Mouse (Mus musculus) layer of hippocampus, adult 8-10 months (tissue): ENCODE results near the gene Jazf1. TPM values are rescaled to one million over a fixed set of nuclear protein-coding genes. Genes with fewer than 3 reads are reported as not detected.
A peak's percentile ranks its signal among the peaks of the same experiment; 100 is the strongest.

Experiments
- DNase-seq, 2 experiments: peaks; one replicate each; pipeline ENCODE4 v3.0.0; 2022; ENCODE audit warnings: low spot score in 2 of 2
- total RNA-seq, 4 experiments: library from RNA; stranded (reverse); gene quantifications; 2 replicates each; pipeline ENCODE4 v1.2.4; 2022

Gene Jazf1
- total RNA-seq, 4 experiments from 2014 or later, result 25.0 to 30.9 (median 28.5) TPM

DNA sequence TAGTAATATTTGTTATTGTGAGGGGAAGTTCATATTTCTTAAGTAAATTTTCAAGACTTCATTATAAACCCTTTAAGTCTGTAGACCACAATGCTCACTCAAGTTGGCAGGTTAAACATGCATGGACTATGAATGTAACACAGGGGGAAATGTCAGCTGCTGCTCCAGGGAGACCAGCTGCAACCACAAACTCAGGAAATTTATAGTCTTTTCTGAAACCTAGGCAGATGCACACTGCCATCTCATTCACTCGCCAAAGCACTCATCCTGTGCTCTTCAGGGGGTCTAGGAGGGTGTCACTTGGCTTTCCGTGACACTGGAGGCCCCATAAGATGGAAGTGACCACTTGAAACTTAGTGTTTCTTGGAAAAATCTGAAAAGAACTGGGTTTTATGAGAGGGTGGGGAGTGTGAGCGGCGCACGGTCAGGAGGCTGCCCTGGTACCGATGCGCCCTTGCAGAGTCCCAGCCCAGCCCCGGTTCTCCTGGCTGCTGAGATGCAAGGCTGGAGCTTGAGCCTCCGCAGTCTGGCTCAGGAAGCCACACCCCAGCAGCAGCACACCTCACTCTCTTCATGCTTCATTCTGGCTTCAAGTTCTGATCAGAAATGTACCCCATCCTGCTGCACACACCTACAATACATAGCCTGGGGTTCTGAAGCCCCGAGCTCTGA is 251.1 kb downstream of the Jazf1 start:
- DNase-seq, result no peak

DNA sequence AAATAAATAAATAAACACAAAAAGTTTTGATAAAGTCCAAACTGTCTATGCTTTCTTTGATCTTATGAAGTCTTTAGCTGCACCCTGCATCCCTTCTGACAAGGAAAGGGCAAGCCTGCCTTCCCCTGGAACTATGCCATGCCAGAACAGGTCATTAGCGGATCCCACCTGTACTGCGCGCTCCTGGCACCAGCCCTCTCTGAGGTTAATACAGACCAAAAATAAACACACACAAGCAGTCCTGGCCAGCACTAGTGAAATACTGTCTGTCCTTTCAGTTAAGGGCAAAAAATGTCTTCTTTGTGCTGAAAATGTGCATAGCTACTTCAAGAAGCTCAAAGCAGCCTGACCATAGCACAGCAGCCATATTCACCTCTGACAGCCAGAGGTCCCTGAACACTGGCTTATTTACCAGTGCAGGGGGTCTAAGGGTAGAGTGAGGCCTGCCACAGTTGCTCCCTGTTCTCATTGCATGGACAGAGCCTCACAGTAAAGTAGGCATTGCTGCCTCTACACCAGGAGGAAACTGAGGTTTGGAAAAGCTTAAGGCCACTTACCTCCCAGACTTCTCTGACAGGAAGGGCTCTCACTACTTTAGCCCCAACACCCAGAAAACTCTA is 263.1 kb downstream of the Jazf1 start:
- DNase-seq, result no peak

DNA sequence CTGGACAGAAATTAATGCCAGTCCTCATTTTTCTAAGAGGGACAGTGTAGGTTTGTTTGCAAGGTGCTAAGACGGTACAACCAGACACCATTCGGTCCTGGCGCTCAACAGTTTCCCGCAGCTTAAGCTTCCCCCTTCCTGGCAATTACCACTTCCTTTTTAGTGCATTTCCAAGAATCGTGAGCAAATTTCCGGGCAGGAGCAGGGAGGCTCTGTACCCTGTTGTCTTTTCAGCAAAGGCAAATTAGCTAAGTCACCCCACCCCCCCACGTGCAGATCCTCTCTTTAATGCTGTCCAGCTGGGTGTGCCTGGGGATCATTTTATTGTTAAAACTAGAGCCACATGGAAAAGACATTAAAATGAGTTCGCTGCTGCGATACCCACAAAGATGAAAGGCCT is 266.2 kb downstream of the Jazf1 start:
- DNase-seq, result no peak

DNA sequence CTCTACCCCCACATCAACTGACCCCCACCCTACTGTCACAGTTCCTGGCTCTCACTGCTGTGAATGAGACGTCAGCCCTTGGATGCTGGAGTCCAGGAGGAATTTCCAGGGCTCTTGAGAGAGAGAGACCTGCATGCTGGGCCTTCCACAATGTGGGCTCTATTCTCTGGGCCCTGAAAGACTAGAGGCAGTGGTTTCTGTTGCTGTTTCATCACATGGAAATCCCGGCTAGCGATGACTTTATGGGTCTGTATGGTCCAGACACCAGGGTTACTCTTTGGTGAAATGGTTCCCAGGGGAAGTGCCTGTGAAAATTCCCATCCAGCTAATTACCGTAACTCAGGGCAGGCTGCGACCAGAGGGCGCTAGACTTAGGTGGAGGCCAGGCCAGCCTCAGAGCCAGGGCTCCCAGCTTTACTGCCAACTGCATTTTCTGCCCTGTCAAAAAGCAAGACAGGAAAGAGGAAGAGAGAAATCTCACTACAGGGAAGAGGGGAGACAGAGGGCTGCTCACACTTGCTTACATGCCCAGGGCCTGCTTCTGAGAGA is 271.1 kb downstream of the Jazf1 start:
- no peak for DNase-seq

DNA sequence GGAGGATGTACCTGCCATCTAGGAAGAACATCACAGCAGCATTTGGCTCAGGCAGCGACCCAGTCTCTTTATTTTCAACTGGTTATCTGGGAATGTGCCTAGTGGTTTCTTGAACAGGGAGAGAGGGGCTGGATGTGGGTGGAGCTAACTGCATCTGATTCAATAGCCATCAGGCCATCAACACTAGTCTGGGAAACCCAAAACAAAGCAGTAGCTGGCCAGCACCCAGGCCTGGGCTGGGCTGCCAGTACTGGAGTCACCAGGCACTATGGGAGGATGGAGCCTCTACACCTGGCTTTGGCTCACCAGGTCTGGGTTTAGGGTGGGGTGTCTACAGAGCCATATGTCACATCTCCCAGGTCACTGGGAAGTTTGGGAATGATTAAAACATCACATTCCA is 271.7 kb downstream of the Jazf1 start:
- DNase-seq, result no peak

DNA sequence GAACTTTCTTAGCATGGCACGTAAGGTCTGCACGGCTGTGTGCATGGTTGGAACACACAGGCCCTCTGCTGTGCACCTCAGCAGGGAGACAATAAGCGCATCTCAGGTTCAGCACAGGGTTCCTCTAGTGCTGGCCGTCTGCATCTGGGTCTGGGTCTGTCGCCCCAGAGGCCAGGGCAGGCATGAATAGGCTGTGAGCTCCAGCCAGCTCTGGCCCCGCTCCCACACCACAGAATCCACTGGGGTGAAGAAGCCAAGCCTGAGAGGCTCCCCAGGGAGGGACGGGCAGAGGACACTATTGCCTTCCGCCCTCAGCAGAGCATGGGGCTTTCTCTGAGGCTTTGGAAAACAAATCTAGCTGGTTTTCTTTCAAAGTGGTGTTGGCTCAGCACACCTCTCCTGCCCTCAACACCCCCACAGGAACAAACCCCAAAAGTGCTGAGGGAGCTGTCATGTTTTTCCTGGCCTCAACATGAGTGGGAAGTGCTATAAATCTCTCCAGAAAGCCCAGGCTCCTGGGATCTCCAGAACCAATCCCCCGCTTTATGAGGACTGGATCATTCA is 272.3 kb downstream of the Jazf1 start:
- DNase-seq, result no peak

DNA sequence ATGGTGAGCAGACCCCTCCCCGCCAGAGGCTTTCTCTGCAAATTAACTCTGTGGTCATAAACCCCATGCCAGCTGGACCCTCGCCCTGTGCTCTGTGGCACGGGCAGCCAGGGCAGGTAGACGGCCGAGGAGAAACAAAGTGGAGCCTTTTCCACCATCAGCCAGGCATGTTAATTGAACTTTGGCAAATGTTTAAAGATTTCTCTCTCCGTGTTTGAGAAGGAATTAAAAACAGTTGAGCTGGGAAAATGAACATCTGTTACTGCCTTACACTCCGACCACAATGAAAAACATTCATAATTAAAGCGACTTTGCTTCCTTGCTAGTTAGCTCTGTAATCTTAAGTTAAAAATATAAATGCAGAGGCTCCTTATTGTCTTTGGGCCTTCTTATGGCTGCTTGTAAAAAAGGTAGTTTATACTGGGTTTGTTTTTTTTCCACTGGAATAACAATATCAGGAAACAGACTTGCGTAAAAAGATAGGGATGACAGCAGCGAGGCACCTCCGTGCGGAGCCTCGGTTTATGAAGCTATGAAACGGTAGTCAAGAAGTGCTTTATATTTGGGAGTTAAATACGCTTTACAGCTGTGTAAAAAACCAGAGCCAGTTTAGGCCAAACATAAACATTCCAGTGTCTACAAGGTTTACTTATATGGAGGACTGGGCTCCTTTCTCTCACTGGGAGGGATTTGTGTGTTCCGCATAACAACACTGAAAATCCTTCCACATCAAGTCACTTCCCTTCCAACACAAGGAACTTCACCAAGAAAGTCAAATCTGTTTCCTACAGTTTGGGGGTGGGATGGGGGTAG is 273.2 kb downstream of the Jazf1 start:
- peak in 1 of 2 experiments; percentile 25 for DNase-seq

DNA sequence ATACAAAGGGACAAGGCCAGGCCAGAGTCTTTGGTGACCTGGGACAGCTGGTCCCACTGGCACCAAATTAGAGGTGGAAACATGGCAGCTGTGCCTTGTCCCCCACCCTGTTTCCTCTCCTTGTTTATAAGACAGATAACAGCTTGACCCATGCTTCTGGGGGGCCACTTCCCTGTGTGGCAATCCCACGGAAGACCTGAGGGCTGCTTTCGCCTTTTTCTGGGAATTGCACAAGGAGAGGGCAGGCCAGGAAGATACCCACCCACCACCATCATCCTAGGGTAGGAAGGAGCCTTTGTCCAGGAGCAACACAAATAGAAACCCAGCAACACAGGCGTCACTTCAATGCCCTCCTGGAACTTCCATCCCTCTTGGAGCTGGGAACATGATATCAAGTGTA is 276.0 kb downstream of the Jazf1 start:
- no peak for DNase-seq

DNA sequence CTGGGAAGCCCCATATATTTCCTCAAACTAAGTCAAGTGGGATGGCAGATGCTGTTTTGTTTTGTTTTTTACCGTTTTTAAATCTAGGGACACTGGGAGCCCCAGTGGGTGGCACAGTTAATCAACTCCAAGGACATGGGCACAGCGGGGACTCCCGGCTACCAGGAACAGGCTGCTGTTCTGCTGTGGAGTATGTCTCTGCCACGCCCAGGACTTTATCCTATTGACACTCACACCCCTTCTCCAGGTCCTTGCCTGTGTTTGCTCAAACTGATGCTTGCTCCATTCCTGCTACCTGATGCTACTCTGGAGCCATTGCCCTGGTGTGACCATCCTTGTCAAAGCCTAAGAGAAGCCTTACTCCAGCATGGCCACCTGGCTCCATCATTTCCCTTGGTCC is 277.6 kb downstream of the Jazf1 start:
- no peak for DNase-seq

DNA sequence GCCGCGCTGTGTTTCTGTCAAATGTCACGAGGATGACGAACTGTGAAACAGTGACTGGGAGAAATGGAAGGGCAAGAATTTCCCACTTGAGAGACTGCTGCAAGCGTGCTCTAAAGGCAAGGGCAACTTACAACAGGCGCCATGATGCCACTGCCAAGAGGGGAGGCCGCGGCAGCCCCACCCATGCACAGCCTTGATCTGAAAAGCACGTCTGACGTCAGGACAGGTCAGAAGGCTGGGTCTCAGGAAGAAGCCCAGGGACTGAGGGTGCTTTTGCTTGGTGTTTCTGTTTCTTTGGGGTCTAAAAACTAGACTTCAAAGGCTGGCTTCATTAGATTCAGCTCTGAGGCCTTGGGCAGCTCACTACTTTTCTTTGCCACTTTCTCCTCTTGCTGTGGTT is 278.1 kb downstream of the Jazf1 start:
- DNase-seq, result no peak

DNA sequence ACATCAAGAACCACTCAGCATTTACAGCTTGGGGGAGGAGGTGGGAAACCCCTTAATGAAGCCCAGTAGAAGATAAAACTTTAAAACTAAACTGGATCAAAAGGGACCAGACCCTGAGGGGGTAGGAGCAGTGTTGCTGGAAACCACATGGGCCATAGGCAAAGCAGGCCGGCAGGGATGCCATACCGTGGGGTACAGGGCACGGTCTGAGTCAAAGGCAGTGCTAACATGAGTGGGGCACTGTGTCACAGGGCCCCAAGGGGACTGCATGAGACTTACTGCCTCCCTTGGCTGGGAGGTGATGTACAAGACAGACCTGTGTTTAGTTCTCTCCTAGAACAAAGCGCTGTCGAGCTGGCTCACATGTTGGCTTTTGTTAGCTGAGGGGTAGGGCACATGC is 288.9 kb downstream of the Jazf1 start:
- DNase-seq, result no peak

DNA sequence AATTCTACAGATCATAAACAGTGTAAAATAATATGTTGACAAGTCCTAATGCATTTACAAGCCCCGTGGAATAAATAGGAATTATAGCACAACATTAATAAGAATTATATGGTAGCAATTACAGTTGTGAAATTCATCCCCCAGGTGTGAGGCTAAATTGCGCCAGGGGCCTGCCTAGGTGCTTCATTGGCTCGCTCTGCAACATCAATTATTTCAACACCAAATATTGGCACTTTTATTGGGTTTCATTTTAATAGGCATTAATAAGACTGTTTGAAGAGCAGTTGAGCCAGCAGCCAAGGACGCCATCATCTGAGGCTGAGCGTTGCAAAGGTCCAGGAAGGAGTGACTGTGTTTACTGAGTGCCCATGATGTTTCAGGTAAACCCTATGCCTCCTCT is 289.9 kb downstream of the Jazf1 start:
- no peak for DNase-seq

DNA sequence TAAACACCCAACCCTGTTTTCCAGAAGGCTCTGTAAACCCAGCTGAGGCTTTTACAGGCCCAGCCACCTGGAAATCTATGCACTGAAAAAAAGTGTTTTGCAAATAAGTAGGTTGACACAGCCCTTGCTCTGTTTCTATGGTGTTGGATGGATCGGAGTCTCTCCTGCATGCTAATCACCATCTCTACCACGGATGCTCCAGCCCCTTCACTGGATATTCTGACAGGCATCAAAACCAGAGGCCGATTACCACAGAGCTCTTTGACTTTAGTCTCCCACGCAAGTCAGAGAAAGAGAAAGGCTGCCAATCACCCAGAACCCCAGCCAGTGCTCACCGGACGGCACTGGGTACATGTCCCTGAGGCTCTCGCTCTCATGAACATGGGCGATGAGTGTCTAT is 291.4 kb downstream of the Jazf1 start:
- no peak for DNase-seq

DNA sequence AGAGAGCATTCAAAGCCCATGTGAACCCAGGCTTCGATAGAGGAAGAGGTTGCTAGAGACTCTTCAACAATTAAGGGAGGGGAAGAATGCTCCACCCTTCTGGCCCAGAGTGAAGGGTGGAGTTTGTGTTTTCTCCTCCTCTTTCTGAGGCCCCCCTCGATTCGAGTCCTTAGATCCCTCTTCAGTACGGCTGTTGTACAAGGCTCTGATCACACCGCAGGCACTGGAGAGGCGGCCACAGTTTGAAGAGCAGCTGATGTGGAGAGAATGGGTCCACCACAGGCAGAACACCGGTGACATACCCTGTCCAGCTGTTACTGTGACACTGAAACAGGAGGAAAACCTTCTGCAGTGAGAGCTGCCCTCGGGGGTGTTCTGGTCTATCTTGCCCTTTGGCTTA is 292.5 kb downstream of the Jazf1 start:
- no peak for DNase-seq

DNA sequence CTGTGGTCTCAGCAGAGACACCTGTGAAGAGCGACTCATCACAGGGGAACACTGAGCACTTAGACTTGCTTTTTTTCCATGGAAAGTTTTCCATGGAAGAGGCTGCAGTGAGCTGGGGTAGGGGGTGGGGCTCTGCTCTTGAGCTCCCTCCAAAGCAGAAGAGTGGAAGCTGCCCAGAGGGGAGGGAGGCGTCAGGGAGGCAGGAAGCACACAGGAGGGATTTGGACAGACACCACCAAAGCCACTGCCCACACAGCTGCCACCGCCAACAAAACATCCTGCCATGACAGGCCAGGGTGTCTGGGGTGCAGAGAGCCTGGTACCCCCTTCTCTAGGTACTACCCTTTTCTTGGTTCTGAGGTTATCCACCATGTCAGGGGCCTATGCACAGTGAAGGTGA is 293.1 kb downstream of the Jazf1 start:
- DNase-seq, result no peak

DNA sequence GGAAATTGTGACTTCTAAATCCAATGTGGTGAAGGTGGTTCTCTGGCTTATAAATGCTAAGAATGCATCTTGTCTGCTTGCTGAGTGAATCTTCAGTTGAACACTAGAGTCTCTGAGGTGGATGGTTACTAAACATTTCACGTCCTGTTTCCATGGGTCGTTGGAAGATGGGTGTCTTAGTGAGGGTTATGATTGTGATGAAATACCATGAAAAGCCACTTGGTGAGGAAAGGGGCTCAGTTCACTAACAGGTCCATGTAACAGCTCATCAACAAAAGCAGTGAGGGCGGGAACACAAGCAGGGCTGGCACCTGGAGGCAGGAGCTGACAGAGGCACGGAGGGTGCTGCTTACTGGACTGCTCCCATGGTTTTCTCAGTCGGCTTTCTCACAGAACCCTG is 295.3 kb downstream of the Jazf1 start:
- no peak for DNase-seq

DNA sequence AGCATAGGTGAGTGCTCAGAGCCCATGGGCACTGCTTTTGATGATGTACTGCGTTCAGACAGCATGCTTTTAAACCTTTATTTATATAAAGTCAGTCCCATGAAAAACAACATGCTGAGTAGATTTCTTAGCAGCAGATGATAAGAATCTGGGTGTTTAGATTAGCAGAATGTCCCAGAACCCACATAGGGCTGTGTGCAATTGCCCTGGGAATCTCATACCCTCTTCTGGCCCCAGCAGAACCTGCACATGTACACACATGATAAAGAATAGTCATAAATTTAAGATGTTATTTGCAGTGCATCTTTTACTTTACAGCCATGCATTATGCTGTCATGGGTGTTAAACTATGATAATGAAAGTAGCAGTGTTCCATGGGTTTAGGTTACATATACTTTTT is 297.6 kb downstream of the Jazf1 start:
- DNase-seq, result no peak

DNA sequence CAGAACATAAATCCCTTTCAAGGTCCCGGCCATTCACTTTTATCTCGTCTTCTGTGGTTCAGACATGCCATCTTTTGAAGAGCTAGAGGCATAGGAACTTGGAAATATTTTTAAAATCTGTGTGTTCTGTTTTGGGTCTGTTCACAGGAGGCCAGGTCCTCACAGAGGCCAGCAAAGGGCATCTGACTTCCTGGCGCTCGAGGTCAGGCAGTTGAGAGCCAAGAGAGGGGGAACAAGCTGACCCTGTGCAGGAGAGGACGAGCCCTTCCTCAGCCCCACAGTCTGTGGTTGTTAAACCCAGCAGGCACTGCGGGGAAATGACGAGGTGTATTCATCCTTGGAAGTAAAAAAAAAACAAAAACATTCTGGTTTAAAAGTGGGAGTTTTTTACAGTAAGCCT is 303.2 kb downstream of the Jazf1 start:
- DNase-seq, result no peak

DNA sequence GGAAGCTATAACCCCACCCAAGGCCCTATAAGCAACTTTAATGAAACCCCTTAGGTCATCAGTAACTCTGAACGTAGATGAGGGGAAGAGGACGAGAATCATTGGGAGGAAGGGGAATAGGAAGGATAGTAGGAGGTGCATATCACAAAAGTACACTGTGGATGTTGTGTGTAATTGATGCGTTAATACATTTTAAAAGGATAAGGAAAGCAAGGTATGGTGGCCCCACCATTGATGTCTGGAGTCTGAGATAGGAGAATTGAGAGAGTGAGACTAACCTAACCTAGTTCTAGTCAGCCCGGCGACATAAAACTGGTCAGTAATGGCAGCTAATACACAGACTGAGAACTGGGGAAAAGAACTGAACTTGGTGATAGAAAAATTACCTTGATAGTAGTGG is 315.6 kb downstream of the Jazf1 start:
- no peak for DNase-seq

DNA sequence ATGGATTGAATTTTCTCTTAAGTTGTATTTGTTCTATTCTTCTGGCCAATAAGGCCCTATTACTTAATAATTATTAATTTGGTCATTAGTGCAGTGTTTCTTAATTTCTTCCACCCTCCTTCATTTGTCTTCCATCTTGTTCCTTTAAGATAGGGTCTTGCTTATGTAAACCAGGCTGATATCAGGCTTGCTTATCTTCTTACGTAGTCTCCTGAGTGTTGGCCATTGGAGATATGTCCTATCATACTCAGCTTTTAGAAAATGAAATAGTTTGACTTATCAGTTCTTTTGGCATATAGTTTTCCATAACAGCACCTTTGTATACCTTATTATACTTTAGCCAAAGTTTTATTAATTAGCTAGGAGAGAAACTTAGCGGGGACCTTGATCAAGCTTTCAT is 333.8 kb downstream of the Jazf1 start:
- DNase-seq, result no peak

DNA sequence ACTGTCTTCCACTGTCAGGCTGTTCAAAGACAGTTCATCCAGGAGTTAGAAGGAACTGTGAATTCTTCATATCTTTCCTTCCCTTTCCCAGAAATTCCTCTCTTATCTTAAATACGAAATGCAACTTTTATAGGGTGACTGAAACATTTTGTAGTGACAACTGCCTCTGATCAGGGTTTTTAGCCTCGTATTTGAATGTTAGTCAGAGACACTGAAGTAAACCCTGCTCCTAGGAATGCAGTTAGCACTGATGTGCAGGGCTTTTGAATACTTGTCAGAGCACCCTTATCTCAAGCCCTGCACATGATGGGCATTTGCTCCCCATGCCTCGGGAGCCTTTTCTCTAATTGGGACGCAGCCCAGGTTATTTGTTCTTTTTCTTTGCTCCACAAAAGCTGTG is 338.1 kb downstream of the Jazf1 start:
- no peak for DNase-seq

DNA sequence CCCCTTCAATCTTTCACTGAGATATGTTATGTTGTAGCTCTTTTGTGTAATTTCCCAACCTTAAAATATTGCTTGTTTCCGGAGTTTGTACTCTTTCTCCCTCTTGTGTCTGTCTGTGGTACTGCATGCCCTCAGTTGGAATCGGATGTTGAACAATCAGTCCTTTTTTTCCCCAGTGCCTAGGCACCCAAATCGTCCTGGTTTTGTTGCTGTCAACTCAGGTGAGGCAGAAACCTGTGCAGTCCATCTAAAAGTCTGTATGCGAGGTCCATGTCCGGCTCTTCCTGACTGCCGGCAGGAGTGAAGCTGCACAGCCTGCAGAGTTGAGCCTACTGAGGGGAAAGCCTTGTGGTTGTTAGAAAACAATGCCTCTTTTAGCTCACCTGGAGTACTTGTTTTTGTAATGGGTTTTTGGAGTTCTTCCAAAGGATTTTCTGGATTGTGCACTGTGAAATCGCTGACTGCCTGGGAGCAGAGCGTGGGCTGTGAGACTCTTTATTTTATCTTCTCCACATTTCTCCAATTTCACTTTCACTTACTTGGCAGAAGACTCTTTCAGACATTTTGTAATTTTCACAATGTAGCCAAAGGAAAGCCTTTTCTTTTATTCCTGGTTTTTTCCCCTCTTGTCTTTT is 343.5 kb downstream of the Jazf1 start:
- peak; percentile 28 to 74 for DNase-seq
